Mouse (Mus musculus): ENCODE data around the gene Nhp2. TPM values are rescaled to one million over a fixed set of nuclear protein-coding genes. Genes with fewer than 3 reads are reported as not detected.

Gene Nhp2
- total RNA-seq, 2 experiments from 2014 or later: 45.0 to 46.2 TPM

- H3K27ac ChIP-seq: no peak overlapping the region
- DNase-seq (ENCODE audit: extremely low spot score in 1 of 2, low spot score in 2 of 2): no peak
- TF ChIP-seq CTCF (IDR thresholded peaks at IDR 0.05): no peak
- no peak overlapping the region for H3K4me3 ChIP-seq
- intact Hi-C loops (cut with DNase I): no loop called here
These were observed 29.5 kb upstream of the Nhp2 start for GRCm38 (mm10) chr11:51590002-51590401.

- H3K4me3 ChIP-seq: no peak overlapping the region
- DNase-seq (ENCODE audit: extremely low spot score in 1 of 2, low spot score in 2 of 2): no peak
- H3K27ac ChIP-seq: no peak overlapping the region
- intact Hi-C loops (cut with DNase I): no loop called here
- no peak for TF ChIP-seq CTCF (IDR thresholded peaks at IDR 0.05)
These were observed 28.4 kb upstream of the Nhp2 start for GRCm38 (mm10) chr11:51591168-51591567.

- Histone ChIP-seq H3K27ac (no peak overlapping the region), H3K4me3 (no peak overlapping the region)
- no peak for DNase-seq (ENCODE audit: extremely low spot score in 1 of 2, low spot score in 2 of 2)
- intact Hi-C loops (cut with DNase I): no loop called here
- no peak for TF ChIP-seq CTCF (IDR thresholded peaks at IDR 0.05)
These were observed 27.6 kb upstream of the Nhp2 start for GRCm38 (mm10) chr11:51591915-51592314.

GRCm38 (mm10) chr11:51593368-51593767 is 26.2 kb upstream of the Nhp2 start:
- intact Hi-C loops (cut with DNase I): no loop called here

GRCm38 (mm10) chr11:51593849-51594248 is 25.7 kb upstream of the Nhp2 start:
- Histone ChIP-seq H3K27ac (no peak overlapping the region), H3K4me3 (no peak overlapping the region)
- intact Hi-C loops (cut with DNase I): no loop called here
- DNase-seq (ENCODE audit: extremely low spot score in 1 of 2, low spot score in 2 of 2): no peak
- no peak for TF ChIP-seq CTCF (IDR thresholded peaks at IDR 0.05)

More at GRCm38 (mm10) chr11:51593368-51593767, 26.2 kb upstream of the Nhp2 start:
- no peak overlapping the region for H3K27ac ChIP-seq
- H3K4me3 ChIP-seq: no peak overlapping the region
- no peak for TF ChIP-seq CTCF (IDR thresholded peaks at IDR 0.05)
- DNase-seq (ENCODE audit: extremely low spot score in 1 of 2, low spot score in 2 of 2): no peak

- H3K4me3 ChIP-seq: no peak overlapping the region
- TF ChIP-seq CTCF (IDR thresholded peaks at IDR 0.05): no peak
- intact Hi-C loops (cut with DNase I): no loop called here
- no peak for DNase-seq (ENCODE audit: extremely low spot score in 1 of 2, low spot score in 2 of 2)
- H3K27ac ChIP-seq: no peak overlapping the region
These were observed 24.7 kb upstream of the Nhp2 start for GRCm38 (mm10) chr11:51594715-51595350.

GRCm38 (mm10) chr11:51595459-51596083 is 24.0 kb upstream of the Nhp2 start:
- no peak for DNase-seq (ENCODE audit: extremely low spot score in 1 of 2, low spot score in 2 of 2)
- H3K27ac ChIP-seq: no peak overlapping the region
- no peak for TF ChIP-seq CTCF (IDR thresholded peaks at IDR 0.05)
- H3K4me3 ChIP-seq: no peak overlapping the region
- intact Hi-C loops (cut with DNase I): no loop called here

- intact Hi-C loops (cut with DNase I): no loop called here
- no peak for DNase-seq (ENCODE audit: extremely low spot score in 1 of 2, low spot score in 2 of 2)
- H3K4me3 ChIP-seq: no peak overlapping the region
- no peak for TF ChIP-seq CTCF (IDR thresholded peaks at IDR 0.05)
- H3K27ac ChIP-seq: no peak overlapping the region
These were observed 22.0 kb upstream of the Nhp2 start for GRCm38 (mm10) chr11:51597553-51597952.

- no peak for TF ChIP-seq CTCF (IDR thresholded peaks at IDR 0.05)
- Histone ChIP-seq H3K27ac (no peak overlapping the region), H3K4me3 (no peak overlapping the region)
- intact Hi-C loops (cut with DNase I): no loop called here
- no peak for DNase-seq (ENCODE audit: extremely low spot score in 1 of 2, low spot score in 2 of 2)
These were observed 17.3 kb upstream of the Nhp2 start for GRCm38 (mm10) chr11:51602253-51602652.

GRCm38 (mm10) chr11:51605602-51606446 is 13.7 kb upstream of the Nhp2 start:
- no peak for TF ChIP-seq CTCF (IDR thresholded peaks at IDR 0.05)
- DNase-seq (ENCODE audit: extremely low spot score in 1 of 2, low spot score in 2 of 2): peak; percentile 80 to 83
- peak overlapping the region; percentile 66 for H3K4me3 ChIP-seq
- peak overlapping the region; percentile 80 for H3K27ac ChIP-seq
- intact Hi-C loops (cut with DNase I): no loop called here

GRCm38 (mm10) chr11:51606447-51607095 is 13.0 kb upstream of the Nhp2 start, which contains the start of gene Hnrnpab:
Gene Hnrnpab (minus strand): TSS chr11:51606847.
- no peak for TF ChIP-seq CTCF (IDR thresholded peaks at IDR 0.05)
- Histone ChIP-seq H3K27ac (peak within 1 kb of the TSS; percentile 80), H3K4me3 (peak within 1 kb of the TSS; percentile 66)
- peak; percentile 97 for DNase-seq (ENCODE audit: extremely low spot score in 1 of 2, low spot score in 2 of 2)
- intact Hi-C loops (cut with DNase I): loop anchor here (1.0 kb wide), 1 partner anchor 13 kb away; the partner anchor contains the start of gene Nhp2
